Mouse (Mus musculus): ENCODE measurements at regions not wholly inside any gene's neighbourhood (a gene's known extent, or its start where the extent isn't known, plus 50 kb on each side); places are given as distances from the start of the nearest gene placed in this dataset.

GRCm38 (mm10) chr6:31325621-31326020 lies 72.9 kb upstream of the Mkln1 start:
- TF ChIP-seq EP300 (IDR thresholded peaks at IDR 0.05; ENCODE audit: insufficient read depth, low read depth, low read length) (no peak), POLR2A (IDR thresholded peaks at IDR 0.05; ENCODE audit: insufficient read depth, low read length) (no peak), CTCF (IDR thresholded peaks at IDR 0.05; ENCODE audit: low read depth, low read length) (no peak)
